Mouse (Mus musculus) heart, adult 2 months (tissue): Measurements from ENCODE around the gene Tmem259. TPM values are rescaled to one million over a fixed set of nuclear protein-coding genes. Genes with fewer than 3 reads are reported as not detected.

ENCODE experiments used
- DNase-seq, 2 experiments: peaks; one replicate each; pipeline ENCODE4 v3.0.0; 2021
- H3K27ac ChIP-seq: fragments of 200-600 bp; 2 replicates; pipeline ENCODE4 v1.8.1; 2022
- H3K27me3 ChIP-seq: fragments of 200-500 bp; 2 replicates; pipeline ENCODE4 v1.6.1; 2012; ENCODE audit warnings: mild to moderate bottlenecking, low read length, inconsistent platforms, mixed read lengths; ENCODE audit not compliant: control insufficient read depth, insufficient read depth
- H3K36me3 ChIP-seq: fragments of 200-500 bp; 2 replicates; pipeline ENCODE4 v1.6.1; 2012; ENCODE audit warnings: low read length, inconsistent platforms; ENCODE audit not compliant: control insufficient read depth, insufficient read depth
- H3K4me1 ChIP-seq: fragments of 200-500 bp; 2 replicates; pipeline ENCODE4 v1.6.1; 2011; ENCODE audit warnings: low read length; ENCODE audit not compliant: control insufficient read depth, insufficient read depth
- H3K4me3 ChIP-seq: fragments of 200-600 bp; 2 replicates; pipeline ENCODE4 v1.8.1; 2022
- H3K79me2 ChIP-seq: fragments of 200-500 bp; replicated peaks from 2 replicates; pipeline ENCODE4 v1.6.1; 2012; ENCODE audit warnings: mild to moderate bottlenecking, inconsistent platforms, low read length, moderate library complexity, mixed read lengths; ENCODE audit not compliant: control insufficient read depth, insufficient read depth
- H3K9ac ChIP-seq: fragments of 200-500 bp; 2 replicates; pipeline ENCODE4 v1.6.1; 2012; ENCODE audit warnings: low read depth, mild to moderate bottlenecking, control low read depth, inconsistent platforms, low read length, mixed read lengths
- CTCF ChIP-seq: fragments of 200-600 bp; IDR thresholded peaks from 2 replicates; pipeline ENCODE4 v1.8.1; 2022; ENCODE audit warnings: antibody characterized with exemption, mild to moderate bottlenecking, moderate library complexity
- EP300 ChIP-seq: fragments of 200-500 bp; IDR thresholded peaks from 2 replicates; pipeline ENCODE4 v1.6.1; 2011; ENCODE audit warnings: low read depth, low read length, control low read depth; ENCODE audit not compliant: insufficient read depth
- POLR2A ChIP-seq: fragments of 200-500 bp; IDR thresholded peaks from 2 replicates; pipeline ENCODE4 v1.6.1; 2011; ENCODE audit warnings: mild to moderate bottlenecking, low read depth, low read length, control low read depth; ENCODE audit not compliant: insufficient read depth
- WGBS: fragments of 180-500 bp; shearing (Covaris S2); methylation state at CpG from one replicate; pipeline ENCODE4 v1.1.7; 2018; 5-methylcytosine and 5-hydroxymethylcytosine counted together
- intact Hi-C: fragments of 180-260 bp; cut with DNase I; formaldehyde crosslinking; loops from one replicate; pipeline ENCODE4 v1.15.1; 2025
- polyA plus RNA-seq: library from polyadenylated mRNA; depleted of rRNA; stranded (reverse); fragments of >200 nt; gene quantifications from 2 replicates; pipeline ENCODE4 v1.2.3, GENCODE M21; 2012
- total RNA-seq, 2 experiments: library from RNA; stranded (reverse); gene quantifications; 2 replicates each; pipeline ENCODE4 v1.2.3; 2021

The Tmem259 gene
- total and polyA plus RNA-seq, 3 experiments: 109 to 220 (median 124) TPM

DNA sequence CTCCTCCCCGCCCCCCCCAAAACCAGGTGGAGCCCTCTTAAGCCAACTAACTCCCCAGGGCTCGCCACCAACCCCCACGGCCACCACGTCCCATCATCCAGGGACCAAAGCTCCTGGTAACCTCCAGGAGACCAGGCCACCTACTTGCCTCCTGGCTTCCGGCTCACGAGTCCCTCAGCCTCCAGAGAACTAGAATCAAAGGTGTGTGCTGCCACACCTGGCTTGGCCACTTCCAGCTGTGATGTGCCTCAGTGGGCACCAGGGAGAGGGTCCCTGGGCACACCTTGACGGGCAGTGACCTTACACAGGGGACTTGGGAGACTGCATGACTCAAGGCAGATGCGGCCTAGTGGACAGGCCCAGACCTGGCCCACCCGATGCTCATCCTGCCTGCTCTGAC, 28.4 kb downstream of the Tmem259 start:
- no peaks in the 10 kb centered on the region for H3K79me2 ChIP-seq
- no peaks in the 10 kb centered on the region for H3K36me3 ChIP-seq
- H3K27me3 ChIP-seq: no peaks in the 10 kb centered on the region
- peaks cover 3% of the 10 kb centered on the region; the same call in 1 of the 2 replicates for H3K4me1 ChIP-seq
- H3K27ac ChIP-seq: no peak overlapping the region
- TF ChIP-seq POLR2A (no peak), EP300 (no peak), CTCF (no peak)
- 80% methylated on average over 9 of the region's 9 CpGs for WGBS
- no peak overlapping the region for H3K9ac ChIP-seq
- no peak for DNase-seq
- H3K4me3 ChIP-seq: no peak overlapping the region
- intact Hi-C loops: no loop called here

DNA sequence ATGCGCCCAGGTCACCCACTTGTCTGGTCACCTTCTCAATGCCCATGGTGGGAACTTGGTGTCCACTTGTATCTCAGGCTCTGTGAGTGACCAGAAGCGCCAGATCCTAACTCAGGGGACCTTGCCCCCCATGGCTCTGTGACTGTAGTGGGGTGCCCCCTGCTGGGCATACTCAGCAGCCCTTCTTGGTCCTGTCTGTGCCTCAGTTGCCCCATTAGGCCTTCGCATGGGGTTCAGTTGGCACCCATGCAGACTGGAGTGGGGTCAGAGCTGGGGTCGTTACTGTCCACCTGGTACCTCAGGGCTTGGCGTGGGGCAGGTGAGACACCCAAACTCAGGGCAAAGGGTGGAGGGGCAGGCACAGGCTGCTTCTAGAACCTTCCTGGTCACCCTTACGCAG, 30.2 kb downstream of the Tmem259 start:
- Histone ChIP-seq H3K79me2 (no peaks in the 10 kb centered on the region), H3K4me1 (peaks cover 1% of the 10 kb centered on the region; the same call in 1 of the 2 replicates), H3K27ac (no peak overlapping the region), H3K9ac (no peak overlapping the region), H3K36me3 (no peaks in the 10 kb centered on the region), H3K27me3 (no peaks in the 10 kb centered on the region), H3K4me3 (no peak overlapping the region)
- peak; percentile 76 for TF ChIP-seq CTCF
- no peak for TF ChIP-seq EP300
- intact Hi-C loops: no loop called here
- WGBS: 83% methylated on average over 6 of the region's 6 CpGs
- peak; percentile 43 to 60 for DNase-seq

DNA sequence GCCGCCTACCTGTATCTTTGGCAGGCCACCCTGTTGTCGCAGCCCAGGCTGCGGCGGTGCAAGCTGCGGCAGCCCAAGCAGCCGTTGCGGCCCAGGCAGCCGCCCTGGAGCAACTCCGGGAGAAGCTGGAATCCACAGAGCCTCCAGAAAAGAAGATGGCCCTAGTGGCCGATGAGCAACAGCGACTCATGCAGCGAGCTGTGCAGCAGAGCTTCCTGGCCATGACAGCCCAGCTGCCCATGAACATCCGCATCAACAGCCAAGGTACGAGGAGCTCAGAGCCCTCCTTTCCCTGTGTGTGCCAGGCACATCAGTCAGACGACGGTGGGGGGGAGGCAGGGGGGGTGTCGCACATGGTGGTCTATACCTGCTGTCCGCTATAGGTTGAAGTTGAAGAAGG, 33.5 kb downstream of the Tmem259 start:
- no peak for DNase-seq
- no peaks in the 10 kb centered on the region for H3K27me3 ChIP-seq
- H3K27ac ChIP-seq: no peak overlapping the region
- no peaks in the 10 kb centered on the region for H3K36me3 ChIP-seq
- 91% methylated on average over 18 of the region's 18 CpGs for WGBS
- intact Hi-C loops: no loop called here
- TF ChIP-seq CTCF (no peak), EP300 (no peak), POLR2A (no peak)
- no peaks in the 10 kb centered on the region for H3K4me1 ChIP-seq
- H3K79me2 ChIP-seq: no peaks in the 10 kb centered on the region
- H3K9ac ChIP-seq: no peak overlapping the region
- H3K4me3 ChIP-seq: no peak overlapping the region

DNA sequence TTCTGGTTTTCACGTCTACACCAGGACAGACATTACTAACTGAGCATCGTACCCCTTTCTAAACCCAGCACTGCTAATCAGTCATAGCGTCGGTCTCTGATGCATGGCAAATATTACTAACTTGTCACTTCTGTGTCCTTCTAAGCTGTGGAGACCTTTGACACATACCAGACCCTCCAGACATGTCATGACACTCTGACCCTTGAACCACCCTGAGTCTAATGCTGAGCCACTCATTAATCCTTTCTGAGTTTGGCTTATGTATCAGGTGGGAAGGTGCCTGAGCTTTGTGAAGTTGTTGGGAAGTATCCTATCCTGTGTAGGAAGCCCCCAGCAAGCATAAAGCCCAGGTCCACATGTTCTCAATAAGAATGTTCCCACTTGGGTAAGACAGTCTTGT, 34.3 kb downstream of the Tmem259 start:
- Histone ChIP-seq H3K4me1 (no peaks in the 10 kb centered on the region), H3K27me3 (no peaks in the 10 kb centered on the region), H3K4me3 (no peak overlapping the region), H3K27ac (no peak overlapping the region), H3K36me3 (no peaks in the 10 kb centered on the region), H3K9ac (no peak overlapping the region), H3K79me2 (no peaks in the 10 kb centered on the region)
- 93% methylated on average over 4 of the region's 4 CpGs for WGBS
- DNase-seq: no peak
- no peak for TF ChIP-seq EP300
- no peak for TF ChIP-seq CTCF
- no peak for TF ChIP-seq POLR2A
- intact Hi-C loops: no loop called here

DNA sequence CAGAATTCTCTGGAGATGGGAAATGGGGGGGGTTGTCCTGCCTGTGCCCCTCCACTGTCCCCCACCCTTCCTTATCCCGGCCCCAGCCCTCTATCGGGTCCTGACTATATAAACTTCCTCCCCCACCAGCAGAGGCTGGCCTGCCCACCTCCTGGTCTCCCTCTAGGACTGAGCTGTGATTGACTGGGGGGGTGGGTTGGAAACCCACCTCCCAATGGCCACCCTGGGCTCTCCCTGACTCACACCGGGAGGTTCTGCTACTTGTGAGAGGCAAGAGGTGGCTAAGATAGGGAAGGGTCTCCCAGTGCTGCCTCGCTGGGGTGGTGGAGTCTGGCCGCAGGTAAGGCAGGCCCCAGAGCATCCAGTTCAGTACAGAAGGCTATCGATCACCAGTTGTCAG, 36.6 kb downstream of the Tmem259 start:
- DNase-seq: no peak
- Histone ChIP-seq H3K36me3 (no peaks in the 10 kb centered on the region), H3K9ac (no peak overlapping the region), H3K4me3 (no peak overlapping the region), H3K79me2 (no peaks in the 10 kb centered on the region), H3K27me3 (no peaks in the 10 kb centered on the region), H3K4me1 (no peaks in the 10 kb centered on the region), H3K27ac (no peak overlapping the region)
- 74% methylated on average over 6 of the region's 6 CpGs for WGBS
- intact Hi-C loops: no loop called here
- TF ChIP-seq EP300 (no peak), POLR2A (no peak), CTCF (no peak)

DNA sequence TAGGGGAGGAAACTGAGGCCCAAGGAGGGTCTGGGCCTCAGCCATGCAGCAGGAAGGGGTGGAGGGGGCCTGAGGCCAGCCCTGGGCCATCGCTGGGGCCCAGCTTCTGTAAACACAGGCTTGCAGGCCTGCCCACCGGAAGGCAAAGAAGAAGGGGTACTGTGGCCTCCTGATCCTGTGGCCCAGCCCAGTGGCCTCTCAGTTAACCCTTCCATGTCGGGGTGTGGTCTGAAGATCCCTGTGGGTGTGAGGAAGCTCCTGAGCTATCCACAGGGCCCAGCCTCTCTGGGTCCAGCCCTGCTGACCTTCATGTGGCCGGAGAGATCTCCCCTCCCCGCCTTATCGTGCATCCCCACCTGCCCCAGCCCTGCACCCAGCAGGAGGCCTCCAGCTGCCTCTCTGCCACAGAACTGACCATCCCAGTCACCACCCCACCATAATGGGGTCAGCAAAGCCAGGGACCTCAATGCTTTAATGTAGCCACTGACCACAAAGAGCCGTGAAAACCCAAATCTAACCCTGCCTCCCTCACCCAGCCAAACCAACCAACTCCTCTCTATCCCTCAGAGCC, 37.3 kb downstream of the Tmem259 start:
- no peak for DNase-seq
- no peaks in the 10 kb centered on the region for H3K27me3 ChIP-seq
- 61% methylated on average over 7 of the region's 7 CpGs for WGBS
- H3K27ac ChIP-seq: no peak overlapping the region
- no peaks in the 10 kb centered on the region for H3K79me2 ChIP-seq
- TF ChIP-seq CTCF: no peak
- no peak for TF ChIP-seq EP300
- TF ChIP-seq POLR2A: no peak
- H3K4me3 ChIP-seq: no peak overlapping the region
- intact Hi-C loops: no loop called here
- no peak overlapping the region for H3K9ac ChIP-seq
- H3K4me1 ChIP-seq: no peaks in the 10 kb centered on the region
- no peaks in the 10 kb centered on the region for H3K36me3 ChIP-seq
